Mouse (Mus musculus): ENCODE measurements around the gene Efna1. TPM values are rescaled to one million over a fixed set of nuclear protein-coding genes. Genes with fewer than 3 reads are reported as not detected.

Gene Efna1
- polyA plus RNA-seq, 1 experiment = 5.3 TPM

- TF ChIP-seq POLR2A (IDR thresholded peaks at IDR 0.05; ENCODE audit: low read depth, low read length) (no peak), CTCF (IDR thresholded peaks at IDR 0.05; ENCODE audit: extremely low read depth, insufficient read depth, insufficient read length, insufficient replicate concordance) (no peak)
- Histone ChIP-seq H3K36me3 (ENCODE audit: control insufficient read depth, insufficient read depth, low read length) (no peaks in the 10 kb centered on the region), H3K27ac (ENCODE audit: insufficient read depth, low read length) (no peak within 1 kb of the TSS), H3K27me3 (ENCODE audit: control insufficient read depth, insufficient read depth, low read length) (peaks cover 8% of the 10 kb centered on the region; the same call in 1 of the 2 replicates), H3K4me3 (ENCODE audit: extremely low read depth, insufficient read depth, insufficient read length) (peak within 1 kb of the TSS; percentile 35; the same call in 1 of the 2 replicates), H3K4me1 (ENCODE audit: control insufficient read depth, insufficient read depth, insufficient read length) (peaks cover 14% of the 10 kb centered on the region; the same call in 1 of the 2 replicates)
- no peak for DNase-seq (ENCODE audit: low read depth in 1 of 2, low spot score in 2 of 2)
- WGBS = 16% methylated on average over 21 of the region's 21 CpGs
Observed at GRCm38 (mm10) chr3:89226900-89227299, 54.0 kb downstream of the Efna1 start, which contains the start of gene Mtx1. TSS of gene Mtx1 (minus strand) at chr3:89227088.

GRCm38 (mm10) chr3:89226361-89226760, 54.6 kb downstream of the Efna1 start:
- TF ChIP-seq CTCF (IDR thresholded peaks at IDR 0.05; ENCODE audit: extremely low read depth, insufficient read depth, insufficient read length, insufficient replicate concordance) = no peak
- no peak for TF ChIP-seq POLR2A (IDR thresholded peaks at IDR 0.05; ENCODE audit: low read depth, low read length)
- no peak overlapping the region for H3K4me3 ChIP-seq (ENCODE audit: extremely low read depth, insufficient read depth, insufficient read length)
- peaks cover 9% of the 10 kb centered on the region; the same call in 1 of the 2 replicates for H3K4me1 ChIP-seq (ENCODE audit: control insufficient read depth, insufficient read depth, insufficient read length)
- H3K27me3 ChIP-seq (ENCODE audit: control insufficient read depth, insufficient read depth, low read length) = peaks cover 8% of the 10 kb centered on the region; the same call in 1 of the 2 replicates
- H3K27ac ChIP-seq (ENCODE audit: insufficient read depth, low read length) = no peak overlapping the region
- no peaks in the 10 kb centered on the region for H3K36me3 ChIP-seq (ENCODE audit: control insufficient read depth, insufficient read depth, low read length)
- DNase-seq (ENCODE audit: low read depth in 1 of 2, low spot score in 2 of 2) = no peak
- WGBS = 90% methylated on average over 11 of the region's 11 CpGs

GRCm38 (mm10) chr3:89225918-89226317, 55.0 kb downstream of the Efna1 start:
- no peak for DNase-seq (ENCODE audit: low read depth in 1 of 2, low spot score in 2 of 2)
- Histone ChIP-seq H3K27me3 (ENCODE audit: control insufficient read depth, insufficient read depth, low read length) (peaks cover 8% of the 10 kb centered on the region; the same call in 1 of the 2 replicates), H3K27ac (ENCODE audit: insufficient read depth, low read length) (no peak overlapping the region), H3K4me3 (ENCODE audit: extremely low read depth, insufficient read depth, insufficient read length) (no peak overlapping the region), H3K36me3 (ENCODE audit: control insufficient read depth, insufficient read depth, low read length) (no peaks in the 10 kb centered on the region), H3K4me1 (ENCODE audit: control insufficient read depth, insufficient read depth, insufficient read length) (peaks cover 7% of the 10 kb centered on the region; the same call in 1 of the 2 replicates)
- 60% methylated on average over 4 of the region's 4 CpGs for WGBS
- no peak for TF ChIP-seq POLR2A (IDR thresholded peaks at IDR 0.05; ENCODE audit: low read depth, low read length)

- TF ChIP-seq CTCF (IDR thresholded peaks at IDR 0.05; ENCODE audit: extremely low read depth, insufficient read depth, insufficient read length, insufficient replicate concordance) = no peak
- no peak for TF ChIP-seq POLR2A (IDR thresholded peaks at IDR 0.05; ENCODE audit: low read depth, low read length)
- no peak overlapping the region for H3K27ac ChIP-seq (ENCODE audit: insufficient read depth, low read length)
- H3K4me1 ChIP-seq (ENCODE audit: control insufficient read depth, insufficient read depth, insufficient read length) = peaks cover 7% of the 10 kb centered on the region; the same call in 1 of the 2 replicates
- 86% methylated on average over 12 of the region's 12 CpGs for WGBS
- DNase-seq (ENCODE audit: low read depth in 1 of 2, low spot score in 2 of 2) = no peak
- H3K27me3 ChIP-seq (ENCODE audit: control insufficient read depth, insufficient read depth, low read length) = peaks cover 8% of the 10 kb centered on the region; the same call in 1 of the 2 replicates
- H3K36me3 ChIP-seq (ENCODE audit: control insufficient read depth, insufficient read depth, low read length) = no peaks in the 10 kb centered on the region
- no peak overlapping the region for H3K4me3 ChIP-seq (ENCODE audit: extremely low read depth, insufficient read depth, insufficient read length)
Observed at GRCm38 (mm10) chr3:89225321-89225815, 55.6 kb downstream of the Efna1 start.

- no peak for TF ChIP-seq POLR2A (IDR thresholded peaks at IDR 0.05; ENCODE audit: low read depth, low read length)
- no peak for TF ChIP-seq CTCF (IDR thresholded peaks at IDR 0.05; ENCODE audit: extremely low read depth, insufficient read depth, insufficient read length, insufficient replicate concordance)
- no peaks in the 10 kb centered on the region for H3K36me3 ChIP-seq (ENCODE audit: control insufficient read depth, insufficient read depth, low read length)
- H3K4me3 ChIP-seq (ENCODE audit: extremely low read depth, insufficient read depth, insufficient read length) = no peak overlapping the region
- DNase-seq (ENCODE audit: low read depth in 1 of 2, low spot score in 2 of 2) = no peak
- peaks cover 8% of the 10 kb centered on the region; the same call in 1 of the 2 replicates for H3K27me3 ChIP-seq (ENCODE audit: control insufficient read depth, insufficient read depth, low read length)
- 87% methylated on average over 11 of the region's 11 CpGs for WGBS
- H3K4me1 ChIP-seq (ENCODE audit: control insufficient read depth, insufficient read depth, insufficient read length) = peaks cover 7% of the 10 kb centered on the region; the same call in 1 of the 2 replicates
- no peak overlapping the region for H3K27ac ChIP-seq (ENCODE audit: insufficient read depth, low read length)
Observed at GRCm38 (mm10) chr3:89224796-89225195, 56.1 kb downstream of the Efna1 start.

Other genes with a start within 250 kb of the Efna1 start
- gene Rusc1, start 187.8 kb downstream of the Efna1 start, polyA plus RNA-seq (2012; rRNA removed) = 42.5 and 54.1 TPM in 2 replicates
- gene Gm43738, start 180.0 kb downstream of the Efna1 start, polyA plus RNA-seq (2012; rRNA removed) = not detected in 2 replicates
- 25.6 and 30.6 TPM in 2 replicates for gene Fdps, start 179.2 kb downstream of the Efna1 start, polyA plus RNA-seq (2012; rRNA removed)
- 10.0 and 10.2 TPM in 2 replicates for gene Pklr, start 145.0 kb downstream of the Efna1 start, polyA plus RNA-seq (2012; rRNA removed)
- gene Hcn3, start 120.9 kb downstream of the Efna1 start, polyA plus RNA-seq (2012; rRNA removed) = 2.7 and 3.3 TPM in 2 replicates
- gene Clk2, start 116.3 kb downstream of the Efna1 start, polyA plus RNA-seq (2012; rRNA removed) = 66.6 and 72.2 TPM in 2 replicates
- gene Scamp3, start 103.7 kb downstream of the Efna1 start, polyA plus RNA-seq (2012; rRNA removed) = 120 and 134 TPM in 2 replicates
- gene Fam189b, start 98.0 kb downstream of the Efna1 start, polyA plus RNA-seq (2012; rRNA removed) = 104 and 115 TPM in 2 replicates
- gene Gba, start 78.2 kb downstream of the Efna1 start, polyA plus RNA-seq (2012; rRNA removed) = 59.6 and 66.6 TPM in 2 replicates
- gene Thbs3, start 66.0 kb downstream of the Efna1 start, polyA plus RNA-seq (2012; rRNA removed) = 2.9 and 3.4 TPM in 2 replicates
- 99.4 and 124 TPM in 2 replicates for gene Mtx1, start 54.1 kb downstream of the Efna1 start, polyA plus RNA-seq (2012; rRNA removed)
- gene Muc1, start 52.1 kb downstream of the Efna1 start, polyA plus RNA-seq (2012; rRNA removed) = 17.4 and 26.1 TPM in 2 replicates
- gene Krtcap2, start 35.2 kb downstream of the Efna1 start, polyA plus RNA-seq (2012; rRNA removed) = 93.5 and 129 TPM in 2 replicates
- 3.6 and 5.4 TPM in 2 replicates for gene Trim46, start 34.8 kb downstream of the Efna1 start, polyA plus RNA-seq (2012; rRNA removed)
- gene Dpm3, start 21.8 kb downstream of the Efna1 start, polyA plus RNA-seq (2012; rRNA removed) = 231 and 419 TPM in 2 replicates
- 207 and 266 TPM in 2 replicates for gene Slc50a1, start 10.6 kb downstream of the Efna1 start, polyA plus RNA-seq (2012; rRNA removed)
- gene Efna3, start 41.8 kb upstream of the Efna1 start, polyA plus RNA-seq (2012; rRNA removed) = not detected in 2 replicates
- 0.62 and 1.5 TPM in 2 replicates for gene Efna4, start 56.9 kb upstream of the Efna1 start, polyA plus RNA-seq (2012; rRNA removed)
- gene Adam15, start 68.9 kb upstream of the Efna1 start, polyA plus RNA-seq (2012; rRNA removed) = 49.6 and 62.0 TPM in 2 replicates
- gene Dcst2, start 80.8 kb upstream of the Efna1 start, polyA plus RNA-seq (2012; rRNA removed) = 0.15 and 0.43 TPM in 2 replicates
- 0.29 and 0.42 TPM in 2 replicates for gene Dcst1, start 84.1 kb upstream of the Efna1 start, polyA plus RNA-seq (2012; rRNA removed)
- gene Zbtb7b, start 113.6 kb upstream of the Efna1 start, polyA plus RNA-seq (2012; rRNA removed) = 54.5 and 58.4 TPM in 2 replicates
- 1.5 and 1.9 TPM in 2 replicates for gene Lenep, start 121.7 kb upstream of the Efna1 start, polyA plus RNA-seq (2012; rRNA removed)
- 39.1 and 43.9 TPM in 2 replicates for gene Flad1, start 130.7 kb upstream of the Efna1 start, polyA plus RNA-seq (2012; rRNA removed)
- gene Cks1b, start 137.2 kb upstream of the Efna1 start, polyA plus RNA-seq (2012; rRNA removed) = 20.6 and 21.3 TPM in 2 replicates
- 49.0 and 54.8 TPM in 2 replicates for gene Shc1, start 137.3 kb upstream of the Efna1 start, polyA plus RNA-seq (2012; rRNA removed)
- 58.2 and 111 TPM in 2 replicates for gene Pygo2, start 149.1 kb upstream of the Efna1 start, polyA plus RNA-seq (2012; rRNA removed)
- gene Pbxip1, start 155.6 kb upstream of the Efna1 start, polyA plus RNA-seq (2012; rRNA removed) = 47.0 and 54.2 TPM in 2 replicates
- 12.2 and 15.1 TPM in 2 replicates for gene Pmvk, start 173.4 kb upstream of the Efna1 start, polyA plus RNA-seq (2012; rRNA removed)
- gene Kcnn3, start 239.0 kb upstream of the Efna1 start, polyA plus RNA-seq (2012; rRNA removed) = 0.33 and 0.41 TPM in 2 replicates